Mouse (Mus musculus) monocyte, adult 2 months (primary cell): ENCODE data around the gene Olfr1423.
"Not testable (repeated sequence)": the region's sequence is repeated elsewhere in the genome, so short reads cannot be mapped to it uniquely, and the experiment has no call there.

Source experiments
- DNase-seq, 2 experiments: peaks; one replicate each; pipeline ENCODE4 v3.0.0; 2022; ENCODE audit warnings: low spot score in 2 of 2, low read depth in 1 of 2

Olfr1423 gene

DNA sequence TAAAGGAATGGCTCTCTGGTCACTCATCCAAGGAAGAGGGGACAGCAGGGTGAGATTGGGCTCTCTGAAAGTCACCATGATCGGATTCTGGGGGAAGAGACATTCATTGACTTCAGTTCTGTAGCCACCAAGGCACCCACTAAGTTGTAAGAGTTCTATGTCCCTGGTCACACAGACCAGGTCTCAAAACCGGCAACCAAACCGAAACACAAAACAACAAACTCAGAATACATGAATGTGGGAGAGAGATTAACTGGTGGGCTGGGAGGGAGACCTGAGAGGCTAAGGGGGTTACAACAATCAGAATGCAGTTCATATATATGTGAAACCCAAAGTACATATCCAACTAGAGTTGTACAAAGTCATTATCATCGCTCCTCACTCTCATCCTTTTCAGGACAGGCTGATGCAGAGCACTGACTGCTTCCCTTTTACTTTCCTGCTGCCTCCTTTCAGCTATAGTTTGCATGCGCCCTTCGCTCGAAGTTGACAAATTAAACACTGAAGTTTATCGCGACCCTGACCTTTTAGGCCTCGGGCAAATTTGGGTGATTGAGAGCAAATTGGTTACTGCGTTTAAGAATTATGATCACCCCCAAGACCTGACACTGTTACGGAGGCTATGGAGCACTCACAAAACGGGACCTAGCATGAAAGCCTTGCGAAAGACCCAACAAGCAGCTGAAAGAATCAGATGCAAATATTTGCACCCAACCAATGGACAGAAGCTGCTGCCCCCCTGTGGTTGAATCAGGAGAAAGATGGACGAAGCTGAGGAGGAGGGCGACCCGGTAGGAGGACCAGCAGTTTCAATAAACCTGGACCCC is 33.8 kb downstream of the Olfr1423 start:
- peak; percentile 26 to 53 for DNase-seq

DNA sequence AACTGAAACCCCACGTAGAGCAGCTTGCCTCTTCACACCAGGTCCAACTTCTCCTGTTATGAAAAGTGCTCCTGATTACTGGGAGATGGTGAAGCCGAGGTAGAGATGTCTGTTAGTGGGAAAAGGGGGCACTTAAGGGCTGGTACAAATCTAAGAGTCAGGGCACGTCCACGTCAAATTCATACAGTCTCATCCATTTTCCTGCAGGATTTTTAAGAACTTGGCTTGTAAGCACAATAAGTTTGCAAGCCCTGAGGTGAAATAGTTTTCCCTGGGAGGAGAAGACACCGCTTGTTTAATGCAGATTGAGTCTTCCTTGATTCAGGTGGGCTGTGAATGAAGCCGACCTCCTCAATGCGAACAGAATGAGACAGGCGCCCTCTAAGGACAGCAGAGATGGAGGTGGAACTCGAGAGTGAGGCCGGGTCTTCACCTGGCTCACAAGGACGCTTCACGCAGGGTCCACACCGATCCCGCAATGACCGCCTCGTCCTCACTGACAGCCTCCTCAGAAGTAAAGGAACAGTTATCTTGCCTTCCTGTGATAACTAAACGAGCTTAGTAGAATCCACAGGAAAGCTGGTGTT is 34.7 kb downstream of the Olfr1423 start:
- DNase-seq: no peak

GRCm38 (mm10) chr19:12005376-12006360 is 35.4 kb downstream of the Olfr1423 start:
- peak; percentile 50 to 77 for DNase-seq

GRCm38 (mm10) chr19:12004216-12005008 is 36.7 kb downstream of the Olfr1423 start:
- no peak for DNase-seq

DNA sequence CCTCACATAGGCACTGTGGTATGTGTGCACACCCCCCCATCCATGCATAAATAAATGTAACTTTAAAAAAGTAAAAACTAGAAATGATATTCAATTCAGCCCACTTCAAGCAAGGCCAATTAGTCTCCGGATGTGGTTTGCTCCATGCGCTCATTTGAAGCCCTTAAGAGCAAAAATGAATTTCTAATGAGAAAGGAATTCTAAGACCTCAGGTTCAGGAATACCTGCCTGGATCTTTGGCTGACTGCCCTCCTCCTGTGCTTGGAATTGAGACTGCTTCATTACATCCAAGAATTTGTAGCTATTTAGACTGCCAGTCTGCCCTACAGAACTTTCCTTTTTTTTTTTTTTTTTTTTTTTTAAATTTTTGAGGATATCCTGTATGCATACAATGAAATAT is 37.5 kb downstream of the Olfr1423 start:
- no peak for DNase-seq

- DNase-seq: no peak
Measured at GRCm38 (mm10) chr19:12002791-12003190, 38.3 kb downstream of the Olfr1423 start.

GRCm38 (mm10) chr19:12002125-12002524 is 39.0 kb downstream of the Olfr1423 start:
- DNase-seq: peak; percentile 27 to 78

- no peak for DNase-seq
Measured at GRCm38 (mm10) chr19:12001686-12002085, 39.4 kb downstream of the Olfr1423 start.

DNA sequence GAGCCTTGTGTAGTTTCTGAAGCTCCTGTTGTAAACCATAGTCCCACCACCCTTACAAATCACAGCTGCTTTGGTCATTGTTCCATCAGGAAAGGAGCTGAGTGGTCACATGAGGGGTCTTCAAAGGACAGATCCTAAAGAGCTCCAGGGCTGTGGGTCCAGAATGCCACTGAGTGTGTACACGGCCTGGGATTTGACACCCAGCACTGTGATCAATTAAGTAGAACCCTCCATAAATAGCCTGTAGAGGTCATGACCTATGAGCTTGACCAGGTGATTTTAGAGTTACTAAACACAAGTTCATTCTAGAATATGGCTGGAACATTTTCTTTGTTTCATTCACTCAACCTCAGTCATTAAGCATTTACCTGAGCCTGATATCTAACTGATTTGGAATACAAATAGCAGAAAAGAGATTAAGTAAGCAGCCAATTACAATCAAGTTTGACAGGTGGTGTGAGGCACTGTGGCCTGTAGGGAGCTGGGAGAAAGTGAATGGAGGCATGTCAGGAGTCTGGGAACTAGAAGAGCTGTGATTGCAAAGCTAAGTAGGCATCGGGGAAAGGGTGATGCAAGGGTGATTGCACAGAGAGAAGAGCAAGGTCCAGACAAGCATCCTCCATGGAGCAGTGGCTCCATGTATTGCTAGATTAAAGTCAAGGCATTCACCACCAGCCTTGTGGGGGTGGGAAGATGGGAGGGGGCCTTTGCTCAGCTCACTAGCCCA is 45.2 kb downstream of the Olfr1423 start:
- DNase-seq: no peak

DNA sequence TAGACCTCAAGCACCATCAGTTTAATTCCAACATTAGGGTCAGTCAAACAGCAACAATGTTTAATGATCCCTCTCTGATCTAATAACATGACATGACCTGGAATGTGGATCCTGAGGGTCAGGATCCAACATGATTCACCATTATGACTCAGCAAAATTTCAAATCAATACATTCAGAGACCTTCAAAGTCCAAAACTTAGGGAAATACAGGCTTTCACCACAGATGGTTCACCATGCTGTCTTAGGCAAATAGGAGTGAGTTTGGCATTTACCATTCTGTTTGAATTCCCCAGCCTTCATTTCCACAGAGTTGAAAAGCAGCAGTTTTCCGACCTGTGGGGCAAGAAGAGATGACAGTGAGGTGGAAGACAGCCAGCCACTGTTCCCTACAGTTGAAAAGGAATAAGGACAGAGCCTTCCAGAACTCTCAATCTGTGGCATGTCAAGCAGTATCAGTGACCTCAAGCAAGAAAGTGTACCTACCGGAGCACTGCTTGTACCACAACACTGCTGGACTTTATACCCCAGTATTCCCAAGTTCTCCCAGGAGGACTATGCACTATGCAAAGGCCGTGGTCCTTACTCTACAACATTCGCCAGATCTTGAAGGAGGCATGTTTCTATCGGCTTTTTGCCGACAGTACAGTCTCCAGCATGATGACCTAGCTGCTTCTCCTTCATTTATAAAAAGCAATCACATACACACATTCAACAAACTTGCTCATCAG is 46.2 kb downstream of the Olfr1423 start:
- DNase-seq: no peak

GRCm38 (mm10) chr19:11992441-11993029 is 48.6 kb downstream of the Olfr1423 start:
- DNase-seq: no peak

DNA sequence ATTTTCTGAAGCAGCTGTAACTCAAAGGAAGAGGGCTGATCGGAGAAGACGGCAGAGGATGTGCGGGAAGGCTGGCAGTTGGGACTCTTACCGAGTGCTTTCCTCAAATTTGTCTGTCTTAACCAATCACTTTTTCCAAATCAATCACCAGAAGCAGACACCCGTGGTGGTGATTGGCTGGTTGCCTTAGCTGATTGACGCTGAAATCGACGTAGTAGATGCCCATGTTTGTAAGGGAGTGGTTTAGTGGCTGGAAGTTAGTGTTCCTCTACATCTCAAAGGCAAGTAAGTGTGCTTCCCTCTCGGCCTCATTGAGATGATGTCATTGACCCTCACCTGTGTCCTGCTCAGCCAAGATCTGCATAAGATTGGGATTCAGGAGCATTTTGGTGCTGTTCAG is 49.1 kb downstream of the Olfr1423 start:
- DNase-seq: no peak

- DNase-seq: no peak
Measured at GRCm38 (mm10) chr19:11989334-11989733, 51.8 kb downstream of the Olfr1423 start.

- no peak for DNase-seq
Measured at GRCm38 (mm10) chr19:11987841-11988240, 53.3 kb downstream of the Olfr1423 start.

DNA sequence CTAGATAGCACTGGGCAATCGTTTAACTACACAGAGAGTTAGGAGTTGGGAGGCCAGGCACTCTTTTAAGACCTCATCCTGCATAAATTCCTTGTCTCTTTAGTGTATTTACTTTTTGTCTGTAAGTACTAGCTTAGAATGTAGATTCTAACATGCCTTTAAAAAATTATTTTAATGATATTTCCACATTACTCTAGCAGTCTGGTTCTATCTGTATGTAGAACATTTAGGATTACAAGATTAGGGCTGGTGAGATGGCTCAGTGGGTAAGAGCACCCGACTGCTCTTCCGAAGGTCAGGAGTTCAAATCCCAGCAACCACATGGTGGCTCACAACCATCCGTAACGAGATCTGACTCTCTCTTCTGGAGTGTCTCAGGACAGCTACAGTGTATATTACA is 56.5 kb downstream of the Olfr1423 start:
- DNase-seq: not testable (repeated sequence)
